Mouse (Mus musculus) heart, postnatal 0 days (tissue): ENCODE measurements around the gene Ackr2.

Experiments
- CTCF ChIP-seq: IDR thresholded peaks from 2 replicates; pipeline ENCODE4 v1.5.1; 2016; ENCODE audit warnings: antibody characterized with exemption, control low read depth, low read depth
- EP300 ChIP-seq: IDR thresholded peaks from 2 replicates; pipeline ENCODE4 v1.6.1; 2016; ENCODE audit warnings: antibody characterized with exemption, low read depth

GRCm38 (mm10) chr9:121856649-121857416 is 41.3 kb upstream of the Ackr2 start:
- TF ChIP-seq CTCF (no peak), EP300 (no peak)
